Mouse (Mus musculus) layer of hippocampus, adult 18-20 months (tissue): Measurements from ENCODE around the gene Gm3573. TPM values are rescaled to one million over a fixed set of nuclear protein-coding genes. Genes with fewer than 3 reads are reported as not detected.
"Not testable (repeated sequence)": the region's sequence is repeated elsewhere in the genome, so short reads cannot be mapped to it uniquely, and the experiment has no call there.

Experiments used
- DNase-seq, 2 experiments: peaks; one replicate each; pipeline ENCODE4 v3.0.0; 2022; ENCODE audit warnings: low spot score in 2 of 2
- long read RNA-seq: library from polyadenylated mRNA; stranded (forward); transcript quantifications from one replicate; pipeline ENCODE4 v2.0.0, GENCODE M21; 2021
- total RNA-seq, 2 experiments: library from RNA; stranded (reverse); gene quantifications; 2 replicates each; pipeline ENCODE4 v1.2.3; 2021

Gene Gm3573
- 1 to 10 TPM; 1.6 to 2.5 TPM for total RNA-seq
- long read RNA-seq, result 0 reads

DNA sequence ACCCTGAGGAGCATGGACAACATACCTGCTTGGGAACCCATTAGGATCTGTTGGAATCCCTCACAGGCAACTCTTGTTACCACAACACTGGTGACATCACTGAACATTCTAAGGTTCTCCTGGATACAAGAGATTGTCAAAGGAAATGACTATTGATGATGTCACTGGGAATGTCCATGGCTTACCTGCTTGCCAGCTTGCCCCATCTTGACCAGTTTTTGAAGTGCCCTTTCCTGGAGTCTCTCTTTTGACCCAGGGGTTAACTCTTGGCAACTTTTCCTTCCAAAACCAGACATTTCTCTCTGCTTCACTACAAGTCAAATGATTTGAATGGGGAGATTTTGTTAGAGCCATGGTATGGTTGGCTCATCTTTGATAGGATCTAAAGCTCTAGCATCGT, at the start of gene Gm3573:
Gm3573 (minus strand) TSS at position 101 of the 400 bp plus-strand sequence.
- DNase-seq, result not testable (repeated sequence)

DNA sequence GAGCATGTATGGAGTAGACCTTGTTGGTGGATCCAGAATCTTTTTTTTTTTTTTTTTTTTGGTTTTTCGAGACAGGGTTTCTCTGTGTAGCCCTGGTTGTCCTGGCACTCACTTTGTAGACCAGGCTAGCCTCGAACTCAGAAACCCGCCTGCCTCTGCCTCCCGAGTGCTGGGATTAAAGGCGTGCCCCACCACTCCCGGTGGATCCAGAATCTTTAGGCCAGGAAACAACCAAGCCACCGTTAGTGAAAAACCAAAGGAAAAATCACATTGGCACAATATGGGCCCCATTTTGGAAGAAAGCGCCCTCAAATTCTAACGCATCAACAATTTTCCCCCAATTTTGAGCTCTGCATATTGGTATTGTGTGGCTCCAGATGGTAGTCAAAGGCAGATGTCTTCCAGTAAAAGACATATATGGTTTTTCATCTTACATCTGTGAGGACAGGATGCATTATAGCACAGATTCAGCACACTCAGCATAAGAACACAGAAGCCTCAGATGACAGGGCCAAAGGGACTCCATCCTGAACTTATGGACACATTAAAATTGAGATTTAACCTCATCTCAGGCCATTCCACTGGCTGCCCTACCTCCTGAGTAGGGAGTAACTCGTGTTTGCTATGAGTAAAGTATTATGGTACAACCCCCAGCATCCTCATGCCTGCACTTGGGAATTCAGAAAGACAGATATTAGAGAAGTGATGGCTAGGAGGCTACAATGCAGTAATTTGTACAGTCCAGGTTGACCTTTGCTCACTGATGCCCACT, 26.4 kb upstream of the Gm3573 start:
- DNase-seq, result not testable (repeated sequence)

DNA sequence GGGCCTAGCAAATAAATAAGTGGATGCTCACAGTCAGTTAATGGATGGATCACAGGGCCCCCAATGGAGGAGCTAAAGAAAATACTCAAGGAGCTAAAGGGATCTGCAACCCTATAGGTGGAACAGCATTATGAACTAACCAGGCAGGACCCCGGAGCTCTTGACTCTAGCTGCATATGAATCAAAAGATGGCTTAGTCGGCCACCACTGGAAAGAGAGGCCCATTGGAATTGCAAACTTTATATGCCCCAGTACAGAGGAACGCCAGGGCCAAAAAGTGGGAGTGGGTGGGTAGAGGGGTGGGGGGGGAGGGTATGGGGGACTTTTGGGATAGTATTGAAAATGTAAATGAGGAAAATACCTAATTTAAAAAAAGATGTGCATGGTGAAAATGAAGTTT, 6.7 kb downstream of the Gm3573 start:
- not testable (repeated sequence) for DNase-seq

DNA sequence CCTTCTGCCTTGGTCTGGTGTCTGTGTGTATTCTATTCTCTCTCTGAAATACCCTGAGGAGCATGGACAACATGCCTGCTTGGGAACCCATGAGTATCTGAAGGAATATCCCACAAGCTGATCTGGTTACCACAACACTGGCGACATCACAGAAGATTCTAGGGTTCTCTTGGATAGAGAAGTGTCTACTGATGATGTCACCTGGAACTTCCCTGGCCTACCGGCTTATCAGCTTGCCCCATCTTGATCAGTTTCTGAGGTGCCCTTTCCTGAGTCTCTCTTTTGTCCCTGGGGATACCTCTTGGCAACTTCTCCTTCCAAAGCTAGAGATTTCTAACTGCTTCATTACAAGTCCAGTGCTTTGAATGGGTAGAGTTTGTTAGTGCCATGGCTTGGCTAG, 28.1 kb downstream of the Gm3573 start, which contains the start of gene Gm17027:
Gm17027 (minus strand) TSS at position 101 of the 400 bp plus-strand sequence.
- not testable (repeated sequence) for DNase-seq

Other genes with a start within 250 kb of the Gm3573 start
- not detected for gene 1700024B05Rik, start 246.8 kb downstream of the Gm3573 start, total RNA-seq
- not detected for gene Gm6401, start 222.9 kb downstream of the Gm3573 start, total RNA-seq
- 1 to 10 TPM in 1 of 2 experiments, under 1 TPM in 1; 0.86 to 1.1 TPM for gene Gm3543, start 207.5 kb downstream of the Gm3573 start, total RNA-seq
- not detected for gene Gm7951, start 73.4 kb downstream of the Gm3573 start, total RNA-seq
- gene Gm17027, start 28.2 kb downstream of the Gm3573 start, total RNA-seq, result not detected
- not detected for gene Gm17026, start 69.3 kb upstream of the Gm3573 start, total RNA-seq
- not detected for gene Gm9611, start 106.6 kb upstream of the Gm3573 start, total RNA-seq
- not detected for gene Gm7995, start 119.4 kb upstream of the Gm3573 start, total RNA-seq
- gene Gm8005, start 248.9 kb upstream of the Gm3573 start, total RNA-seq, result not detected